Mouse (Mus musculus) layer of hippocampus, adult 6 months (tissue): ENCODE data around the gene Cnot4. TPM values are rescaled to one million over a fixed set of nuclear protein-coding genes. Genes with fewer than 3 reads are reported as not detected.

Experiments
- long read RNA-seq, 2 experiments: library from polyadenylated mRNA; unstranded; transcript quantifications; one replicate each; pipeline ENCODE4 v2.0.0; 2019 to 2020
- polyA plus RNA-seq: library from polyadenylated mRNA; unstranded; fragments of <200 nt; fragmentation: Nextera tagmentation; gene quantifications from 2 replicates; pipeline ENCODE4 v1.2.3, GENCODE M21; 2021

The Cnot4 gene
- 24.2 and 24.5 TPM in 2 replicates for polyA plus RNA-seq
- long read RNA-seq, experiment 1, partial matches to known transcripts = 28 of 39 reads
- long read RNA-seq, experiment 1, other reads (novel, unspliced or antisense) = 7 of 39 reads
- long read RNA-seq, experiment 2, transcript Cnot4-207 (11 exons, 3,296 nt) = major isoform, 48 of 102 reads
- long read RNA-seq, experiment 2, transcript Cnot4-203 (12 exons, 3,473 nt) = minor isoform, 7 of 102 reads
- long read RNA-seq, experiment 2, transcript Cnot4-201 (11 exons, 3,337 nt) = minor isoform, 12 of 102 reads
- long read RNA-seq, experiment 2, partial matches to known transcripts = 9 of 102 reads
- long read RNA-seq, experiment 2, other reads (novel, unspliced or antisense) = 24 of 102 reads

GRCm38 (mm10) chr6:35133579-35134488, at the start of gene Cnot4:
TSS of gene Cnot4 (minus strand) at chr6:35133724.

GRCm38 (mm10) chr6:35176979-35177649, 43.6 kb upstream of the Cnot4 start, which contains the start of gene Nup205:
TSS of gene Nup205 (plus strand) at chr6:35177421.

GRCm38 (mm10) chr6:34988081-34988761, 145.3 kb downstream of the Cnot4 start, which contains the start of gene Slc23a4:
TSS of gene Slc23a4 (minus strand) at chr6:34988404.

Other genes starting within 250 kb of the Cnot4 start
- gene Wdr91, start 222.8 kb downstream of the Cnot4 start, polyA plus RNA-seq = 17.0 and 18.5 TPM in 2 replicates
- gene Stra8, start 213.6 kb downstream of the Cnot4 start, polyA plus RNA-seq = not detected in 2 replicates
- gene Slc23a4, start 145.3 kb downstream of the Cnot4 start, polyA plus RNA-seq = 0.08 and 0.15 TPM in 2 replicates
- gene Nup205, start 43.7 kb upstream of the Cnot4 start, polyA plus RNA-seq = 1.6 and 2.0 TPM in 2 replicates
- gene Slc13a4, start 174.4 kb upstream of the Cnot4 start, polyA plus RNA-seq = 6.7 and 18.6 TPM in 2 replicates
- 0.90 and 1.7 TPM in 2 replicates for gene Fam180a, start 192.4 kb upstream of the Cnot4 start, polyA plus RNA-seq